Mouse (Mus musculus) heart, postnatal 0 days (tissue): Measurements from ENCODE around the gene Crybg1.

Experiments used
- CTCF ChIP-seq: IDR thresholded peaks from 2 replicates; pipeline ENCODE4 v1.5.1; 2016; ENCODE audit warnings: antibody characterized with exemption, control low read depth, low read depth
- EP300 ChIP-seq: IDR thresholded peaks from 2 replicates; pipeline ENCODE4 v1.6.1; 2016; ENCODE audit warnings: antibody characterized with exemption, low read depth

DNA sequence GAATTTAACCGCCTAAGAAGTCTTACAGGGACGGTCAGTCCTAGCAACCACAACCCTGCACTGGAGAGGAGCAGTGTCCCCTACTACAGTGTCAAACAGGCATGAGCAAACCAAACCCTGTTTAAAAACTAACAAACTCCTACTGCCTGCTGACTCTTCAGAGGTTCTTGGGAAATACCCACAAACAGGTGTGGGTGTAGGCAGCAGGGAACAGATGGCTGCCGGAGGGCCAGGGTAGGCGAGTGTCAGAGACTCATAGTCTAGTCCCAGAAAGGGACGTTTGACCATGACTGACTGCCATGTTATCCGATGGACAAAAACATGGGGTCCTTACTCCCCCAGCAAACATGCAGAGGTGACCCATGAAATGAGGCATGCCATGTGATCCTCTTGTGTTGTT, 97.7 kb downstream of the Crybg1 start:
- no peak for TF ChIP-seq CTCF
- TF ChIP-seq EP300: no peak
